8 mouse cellular contexts compared by ENCODE assay signal in the genomic region with DNA sequence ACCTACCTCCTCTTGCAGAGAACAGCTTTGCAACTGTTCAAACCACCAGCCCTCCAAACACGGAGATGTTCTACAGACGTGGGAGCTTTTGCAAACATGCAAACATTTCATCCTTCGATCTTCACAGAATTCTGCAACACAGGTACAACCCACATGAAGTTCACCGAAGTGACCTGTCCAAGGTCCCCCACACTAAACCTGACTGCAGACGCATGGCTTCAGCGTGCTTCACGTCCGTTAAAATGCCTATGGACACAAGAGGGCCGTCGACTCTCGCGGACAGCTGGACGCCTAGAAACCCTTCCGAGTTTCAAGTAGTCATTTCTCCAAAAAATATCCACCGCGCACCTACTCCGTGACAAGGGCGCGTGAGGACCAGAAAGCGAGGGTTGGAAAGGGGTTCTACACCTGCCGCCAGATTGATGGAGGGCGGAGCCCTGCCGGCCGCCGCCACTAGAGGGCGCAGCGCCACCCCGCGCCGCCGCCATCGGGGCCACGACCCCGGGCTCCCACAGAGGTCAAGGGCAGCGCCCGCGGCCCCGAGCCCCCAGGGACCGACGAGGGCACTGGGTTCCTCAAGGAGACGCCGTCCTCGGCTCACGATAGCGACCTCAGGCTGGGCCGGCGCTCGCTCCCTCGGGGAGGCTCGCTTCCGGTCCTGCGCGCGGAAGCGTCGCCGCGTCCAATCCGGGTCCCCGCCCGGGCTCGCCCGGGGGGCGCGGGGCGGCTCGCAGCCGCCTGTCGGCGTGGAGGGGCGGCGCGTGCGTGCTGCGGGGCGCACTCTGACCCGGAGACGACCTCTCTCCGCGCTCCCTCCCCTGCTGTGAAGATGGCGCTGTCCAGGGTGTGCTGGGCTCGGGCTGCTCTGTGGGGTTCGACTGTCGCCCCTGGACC. TPM values are rescaled to one million over a fixed set of nuclear protein-coding genes. Genes with fewer than 3 reads are reported as not detected.
A peak's percentile ranks its signal among the peaks of the same experiment; 100 is the strongest.
DNase-seq lines count a peak whose midpoint lies in the region; ATAC-seq and TF ChIP-seq lines count a peak whose summit lies in the region.

TSS of gene Letmd1 (plus strand) at position 729 of the 894 bp plus-strand sequence.

- H3K79me2 ChIP-seq in heart, adult 2 months (replicated peaks; ENCODE audit: control insufficient read depth, insufficient read depth, low read length) = no peaks in the 10 kb centered on the region

- peak within 1 kb of the TSS; percentile 77 for H3K9ac ChIP-seq in embryonic facial prominence, embryonic 14.5 days (ENCODE audit: low read depth, low read length)
- peak within 1 kb of the TSS; percentile 94 for H3K9ac ChIP-seq in heart, adult 2 months (ENCODE audit: low read depth, low read length)
- H3K9ac ChIP-seq in limb, embryonic 12.5 days (replicated peaks) = peak within 1 kb of the TSS; percentile 80
- peak within 1 kb of the TSS; percentile 86 for H3K9ac ChIP-seq in midbrain, embryonic 14.5 days (replicated peaks; ENCODE audit: low read length)

- peak; percentile 69; the same call in 1 of the 2 replicates for TF ChIP-seq CTCF in bone marrow, adult 2 months (IDR thresholded peaks at IDR 0.05; ENCODE audit: control insufficient read depth, insufficient read depth, low read length)
- peak; percentile 91 for TF ChIP-seq CTCF in heart, adult 2 months (IDR thresholded peaks at IDR 0.05)

- H3K9me3 ChIP-seq in embryonic facial prominence, embryonic 14.5 days (ENCODE audit: control insufficient read depth, low read length) = no peaks in the 10 kb centered on the region
- 0 out of 2 replicates have a peak, but pooled peaks cover 3% of the 10 kb centered on the region for H3K9me3 ChIP-seq in limb, embryonic 12.5 days
- H3K9me3 ChIP-seq in midbrain, embryonic 14.5 days (ENCODE audit: control insufficient read depth, low read length) = no peaks in the 10 kb centered on the region

- peak within 1 kb of the TSS; percentile 80 for H3K4me2 ChIP-seq in embryonic facial prominence, embryonic 14.5 days (ENCODE audit: low read depth, low read length)
- peak within 1 kb of the TSS; percentile 90 for H3K4me2 ChIP-seq in limb, embryonic 12.5 days
- H3K4me2 ChIP-seq in midbrain, embryonic 14.5 days (ENCODE audit: low read length) = peak within 1 kb of the TSS; percentile 89

- peak; percentile 60; the same call in 1 of the 2 replicates for TF ChIP-seq POLR2A in bone marrow, adult 2 months (IDR thresholded peaks at IDR 0.05; ENCODE audit: borderline replicate concordance, control insufficient read depth, low read depth, low read length)
- TF ChIP-seq POLR2A in heart, adult 2 months (IDR thresholded peaks at IDR 0.05; ENCODE audit: insufficient read depth, low read depth, low read length) = peak; percentile 78

- peak within 1 kb of the TSS; percentile 84 for H3K4me3 ChIP-seq in bone marrow, adult 2 months (replicated peaks; ENCODE audit: control insufficient read depth, low read depth, low read length)
- H3K4me3 ChIP-seq in embryonic facial prominence, embryonic 14.5 days (ENCODE audit: low read depth, low read length) = peak within 1 kb of the TSS; percentile 87
- peak within 1 kb of the TSS; percentile 100 for H3K4me3 ChIP-seq in heart, adult 2 months
- peak within 1 kb of the TSS; percentile 76 for H3K4me3 ChIP-seq in limb, embryonic 12.5 days (replicated peaks)
- peak within 1 kb of the TSS; percentile 83 for H3K4me3 ChIP-seq in midbrain, embryonic 14.5 days (replicated peaks; ENCODE audit: low read depth, low read length)

- 2% methylated on average over 84 of the region's 84 CpGs for WGBS in bone marrow, adult 2 months
- WGBS in embryonic facial prominence, embryonic 14.5 days = 7% methylated on average over 28 of the region's 84 CpGs
- WGBS in heart, adult 2 months = 2% methylated on average over 72 of the region's 84 CpGs
- WGBS in limb, embryonic 12.5 days = 3% methylated on average over 84 of the region's 84 CpGs
- 2% methylated on average over 76 of the region's 84 CpGs for WGBS in midbrain, embryonic 14.5 days

- DNase-seq in 416B (ENCODE audit: low read depth) = peak; percentile 79
- DNase-seq in embryonic facial prominence, embryonic 14.5 days (ENCODE audit: low spot score) = peak; percentile 94
- peak; percentile 92 to 94 for DNase-seq in heart, adult 2 months
- peak; percentile 87 to 89 for DNase-seq in kidney, adult 8-10 months
- DNase-seq in midbrain, embryonic 14.5 days = peak; percentile 96
- peak; percentile 73 for DNase-seq in spleen, adult 12 weeks (ENCODE audit: low spot score)

- intact Hi-C loops in heart, adult 2 months (cut with DNase I) = loop anchor here (2.0 to 10.0 kb wide), 3 partner anchors 26 to 214 kb away; partner anchors contain the start of genes Csrnp2 and Dazap2

- peaks cover 2% of the 10 kb centered on the region for H3K4me1 ChIP-seq in bone marrow, adult 2 months (ENCODE audit: control insufficient read depth, insufficient read depth, low read length)
- H3K4me1 ChIP-seq in embryonic facial prominence, embryonic 14.5 days (ENCODE audit: control insufficient read depth, insufficient read depth, low read length) = peaks cover 12% of the 10 kb centered on the region
- peaks cover 4% of the 10 kb centered on the region for H3K4me1 ChIP-seq in heart, adult 2 months (ENCODE audit: control insufficient read depth, insufficient read depth, low read length)
- H3K4me1 ChIP-seq in limb, embryonic 12.5 days (replicated peaks) = peaks cover 18% of the 10 kb centered on the region
- peaks cover 20% of the 10 kb centered on the region for H3K4me1 ChIP-seq in midbrain, embryonic 14.5 days (ENCODE audit: control insufficient read depth, insufficient read depth, low read length)

- no peak for TF ChIP-seq EP300 in heart, adult 2 months (IDR thresholded peaks at IDR 0.05; ENCODE audit: insufficient read depth, low read depth, low read length)

- ATAC-seq in embryonic facial prominence, embryonic 14.5 days (ENCODE audit: low read depth) = peak; percentile 95
- peak; percentile 86 for ATAC-seq in limb, embryonic 12.5 days (ENCODE audit: insufficient number of reproducible peaks, insufficient read depth, low FRiP score, low TSS enrichment, low read depth)
- peak; percentile 93 for ATAC-seq in midbrain, embryonic 14.5 days (ENCODE audit: low FRiP score, low TSS enrichment)

- H3K36me3 ChIP-seq in embryonic facial prominence, embryonic 14.5 days (ENCODE audit: control insufficient read depth, insufficient read depth, low read length) = peaks cover 25% of the 10 kb centered on the region
- no peaks in the 10 kb centered on the region for H3K36me3 ChIP-seq in heart, adult 2 months (ENCODE audit: control insufficient read depth, insufficient read depth, low read length)
- H3K36me3 ChIP-seq in limb, embryonic 12.5 days = peaks cover 27% of the 10 kb centered on the region
- peaks cover 14% of the 10 kb centered on the region for H3K36me3 ChIP-seq in midbrain, embryonic 14.5 days (ENCODE audit: control insufficient read depth, insufficient read depth, low read length)

- no peaks in the 10 kb centered on the region for H3K27me3 ChIP-seq in embryonic facial prominence, embryonic 14.5 days (replicated peaks; ENCODE audit: control insufficient read depth, insufficient read depth, low read length)
- H3K27me3 ChIP-seq in heart, adult 2 months (ENCODE audit: control insufficient read depth, insufficient read depth, low read length) = no peaks in the 10 kb centered on the region
- no peaks in the 10 kb centered on the region for H3K27me3 ChIP-seq in limb, embryonic 12.5 days
- H3K27me3 ChIP-seq in midbrain, embryonic 14.5 days (ENCODE audit: control insufficient read depth, insufficient read depth, low read length) = no peaks in the 10 kb centered on the region

- H3K27ac ChIP-seq in bone marrow, adult 2 months (ENCODE audit: control insufficient read depth, insufficient read depth, low read depth, low read length, poor library complexity) = peak within 1 kb of the TSS; percentile 91
- peak within 1 kb of the TSS; percentile 83 for H3K27ac ChIP-seq in embryonic facial prominence, embryonic 14.5 days (replicated peaks; ENCODE audit: low read depth, low read length)
- H3K27ac ChIP-seq in heart, adult 2 months = peak within 1 kb of the TSS; percentile 97
- peak within 1 kb of the TSS; percentile 64; the same call in 1 of the 2 replicates for H3K27ac ChIP-seq in limb, embryonic 12.5 days
- peak within 1 kb of the TSS; percentile 85 for H3K27ac ChIP-seq in midbrain, embryonic 14.5 days (replicated peaks; ENCODE audit: low read depth, low read length)

RNA-seq across cellular contexts. Expression of gene Letmd1, which starts in this region (rescaled TPM):
- 10.9 and 19.1 TPM in 2 replicates for polyA plus RNA-seq in bone marrow, adult 2 months (2011; ENCODE audit: insufficient read depth, insufficient read length, low replicate concordance, missing spikeins)
- polyA plus RNA-seq in embryonic facial prominence, embryonic 14.5 days (2014; fragmentation: Nextera tagmentation; extraction: Ambion mirVana) = 26.6 and 30.4 TPM in 2 replicates
- 10 to 100 TPM; 13.0 to 13.1 TPM for total RNA-seq in heart, adult 2 months (2021)
- polyA plus RNA-seq in heart, adult 2 months (2012; rRNA removed) = 31.2 and 32.3 TPM in 2 replicates
- 28.1 and 29.3 TPM in 2 replicates for polyA plus RNA-seq in limb, embryonic 12.5 days (2016; fragmentation: Nextera tagmentation; extraction: Ambion mirVana)
- 44.8 and 51.9 TPM in 2 replicates for polyA plus RNA-seq in midbrain, embryonic 14.5 days (2014; fragmentation: Nextera tagmentation; extraction: Ambion mirVana)

Comparison
In these comparisons a context has a peak if more than half of its experiments do, and no peak if none do; other contexts are left out.
1. Peak in every context shown above with its lines: DNase-seq, ATAC-seq, H3K4me3 ChIP-seq and H3K27ac ChIP-seq.